Mouse (Mus musculus): ENCODE measurements around the gene Spag8. TPM values are rescaled to one million over a fixed set of nuclear protein-coding genes. Genes with fewer than 3 reads are reported as not detected.

The Spag8 gene
- total RNA-seq (2014; rRNA removed): 5.8 and 6.1 TPM in 2 replicates
- 6.0 and 9.1 TPM in 2 replicates for polyA plus RNA-seq (2015; fragmentation: Nextera tagmentation; extraction: Ambion mirVana)

GRCm38 (mm10) chr4:43653161-43654015 lies at the start of gene Spag8:
Spag8 (minus strand) TSS chr4:43653594.
- Histone ChIP-seq H3K4me1 (ENCODE audit: insufficient read depth) (peaks cover 7% of the 10 kb centered on the region; the same call in 1 of the 2 replicates), H3K4me3 (ENCODE audit: low read depth, low read length) (peak within 1 kb of the TSS; percentile 30), H3K27ac (ENCODE audit: low read depth, low read length) (no peak within 1 kb of the TSS), H3K4me2 (ENCODE audit: low read depth) (peak within 1 kb of the TSS; percentile 45), H3K27me3 (ENCODE audit: insufficient read depth, low read length) (no peaks in the 10 kb centered on the region), H3K9ac (peak within 1 kb of the TSS; percentile 25; the same call in 1 of the 2 replicates), H3K9me3 (ENCODE audit: low read length) (no peaks in the 10 kb centered on the region), H3K36me3 (ENCODE audit: insufficient read depth) (peaks cover 4% of the 10 kb centered on the region)
- WGBS: 17% methylated on average over 24 of the region's 24 CpGs
- ATAC-seq (peak; percentile 25; the same call in 1 of the 2 replicates), DNase-seq (peak; percentile 73)
- peak; percentile 16; the same call in 1 of the 2 replicates for TF ChIP-seq CTCF (IDR thresholded peaks at IDR 0.05; ENCODE audit: low read depth)

GRCm38 (mm10) chr4:43700707-43701106 lies 47.3 kb upstream of the Spag8 start, which contains the start of gene Olfr70:
Olfr70 (minus strand) TSS chr4:43700807.
- H3K9ac ChIP-seq: no peak within 1 kb of the TSS
- H3K9me3 ChIP-seq (ENCODE audit: low read length): no peaks in the 10 kb centered on the region
- no peaks in the 10 kb centered on the region for H3K27me3 ChIP-seq (ENCODE audit: insufficient read depth, low read length)
- no peaks in the 10 kb centered on the region for H3K4me1 ChIP-seq (ENCODE audit: insufficient read depth)
- ATAC-seq (no peak), DNase-seq (no peak)
- no peaks in the 10 kb centered on the region for H3K36me3 ChIP-seq (ENCODE audit: insufficient read depth)
- no peak within 1 kb of the TSS for H3K4me3 ChIP-seq (ENCODE audit: low read depth, low read length)
- TF ChIP-seq CTCF (IDR thresholded peaks at IDR 0.05; ENCODE audit: low read depth): no peak
- no peak within 1 kb of the TSS for H3K4me2 ChIP-seq (ENCODE audit: low read depth)
- WGBS: 89% methylated on average over 6 of the region's 6 CpGs
- H3K27ac ChIP-seq (ENCODE audit: low read depth, low read length): no peak within 1 kb of the TSS

- Histone ChIP-seq H3K27ac (ENCODE audit: low read depth, low read length) (no peak overlapping the region), H3K27me3 (ENCODE audit: insufficient read depth, low read length) (no peaks in the 10 kb centered on the region), H3K4me2 (ENCODE audit: low read depth) (no peak overlapping the region), H3K36me3 (ENCODE audit: insufficient read depth) (0 out of 2 replicates have a peak, but pooled peaks cover 6% of the 10 kb centered on the region), H3K9me3 (ENCODE audit: low read length) (no peaks in the 10 kb centered on the region), H3K9ac (no peak overlapping the region), H3K4me1 (ENCODE audit: insufficient read depth) (no peaks in the 10 kb centered on the region), H3K4me3 (ENCODE audit: low read depth, low read length) (no peak overlapping the region)
- WGBS: 68% methylated on average over 13 of the region's 13 CpGs
- DNase-seq (no peak), ATAC-seq (peak; percentile 25; the same call in 1 of the 2 replicates)
- no peak for TF ChIP-seq CTCF (IDR thresholded peaks at IDR 0.05; ENCODE audit: low read depth)
Observed at GRCm38 (mm10) chr4:43696561-43696960, 43.2 kb upstream of the Spag8 start.

- 25% methylated on average over 9 of the region's 9 CpGs for WGBS
- DNase-seq: no peak
- Histone ChIP-seq H3K4me3 (ENCODE audit: low read depth, low read length) (no peak overlapping the region), H3K4me1 (ENCODE audit: insufficient read depth) (no peaks in the 10 kb centered on the region), H3K36me3 (ENCODE audit: insufficient read depth) (peaks cover 10% of the 10 kb centered on the region; the same call in 1 of the 2 replicates), H3K9me3 (ENCODE audit: low read length) (no peaks in the 10 kb centered on the region), H3K9ac (no peak overlapping the region), H3K27ac (ENCODE audit: low read depth, low read length) (no peak overlapping the region), H3K27me3 (ENCODE audit: insufficient read depth, low read length) (no peaks in the 10 kb centered on the region), H3K4me2 (ENCODE audit: low read depth) (no peak overlapping the region)
- TF ChIP-seq CTCF (IDR thresholded peaks at IDR 0.05; ENCODE audit: low read depth): no peak
- peak; percentile 39; the same call in 1 of the 2 replicates for ATAC-seq
Observed at GRCm38 (mm10) chr4:43695249-43695671, 41.9 kb upstream of the Spag8 start.

GRCm38 (mm10) chr4:43694439-43695248 lies 41.2 kb upstream of the Spag8 start:
- ATAC-seq (no peak), DNase-seq (no peak)
- Histone ChIP-seq H3K36me3 (ENCODE audit: insufficient read depth) (peaks cover 17% of the 10 kb centered on the region; the same call in 1 of the 2 replicates), H3K27me3 (ENCODE audit: insufficient read depth, low read length) (no peaks in the 10 kb centered on the region), H3K4me3 (ENCODE audit: low read depth, low read length) (no peak overlapping the region), H3K4me1 (ENCODE audit: insufficient read depth) (no peaks in the 10 kb centered on the region), H3K4me2 (ENCODE audit: low read depth) (no peak overlapping the region), H3K27ac (ENCODE audit: low read depth, low read length) (no peak overlapping the region), H3K9ac (no peak overlapping the region), H3K9me3 (ENCODE audit: low read length) (no peaks in the 10 kb centered on the region)
- no peak for TF ChIP-seq CTCF (IDR thresholded peaks at IDR 0.05; ENCODE audit: low read depth)
- 86% methylated on average over 1 of the region's 1 CpGs for WGBS

GRCm38 (mm10) chr4:43693806-43694241 lies 40.4 kb upstream of the Spag8 start:
- DNase-seq (no peak), ATAC-seq (no peak)
- TF ChIP-seq CTCF (IDR thresholded peaks at IDR 0.05; ENCODE audit: low read depth): no peak
- no peak overlapping the region for H3K27ac ChIP-seq (ENCODE audit: low read depth, low read length)
- WGBS: 83% methylated on average over 5 of the region's 5 CpGs
- H3K36me3 ChIP-seq (ENCODE audit: insufficient read depth): peaks cover 25% of the 10 kb centered on the region
- no peaks in the 10 kb centered on the region for H3K27me3 ChIP-seq (ENCODE audit: insufficient read depth, low read length)
- H3K9me3 ChIP-seq (ENCODE audit: low read length): no peaks in the 10 kb centered on the region
- no peak overlapping the region for H3K4me2 ChIP-seq (ENCODE audit: low read depth)
- H3K4me1 ChIP-seq (ENCODE audit: insufficient read depth): no peaks in the 10 kb centered on the region
- no peak overlapping the region for H3K4me3 ChIP-seq (ENCODE audit: low read depth, low read length)
- H3K9ac ChIP-seq: no peak overlapping the region

Measured in forebrain, postnatal 0 days (tissue).